Mouse (Mus musculus) retina, adult 2 months (tissue): ENCODE measurements at regions not wholly inside any gene's neighbourhood (a gene's known extent, or its start where the extent isn't known, plus 50 kb on each side); places are given as distances from the start of the nearest gene placed in this dataset.
"Not testable (repeated sequence)": the region's sequence is repeated elsewhere in the genome, so short reads cannot be mapped to it uniquely, and the experiment has no call there.

Experiments
- DNase-seq: peaks from one replicate; pipeline ENCODE4 v3.0.0-alpha.2; 2012; ENCODE audit warnings: low read depth, low spot score

DNA sequence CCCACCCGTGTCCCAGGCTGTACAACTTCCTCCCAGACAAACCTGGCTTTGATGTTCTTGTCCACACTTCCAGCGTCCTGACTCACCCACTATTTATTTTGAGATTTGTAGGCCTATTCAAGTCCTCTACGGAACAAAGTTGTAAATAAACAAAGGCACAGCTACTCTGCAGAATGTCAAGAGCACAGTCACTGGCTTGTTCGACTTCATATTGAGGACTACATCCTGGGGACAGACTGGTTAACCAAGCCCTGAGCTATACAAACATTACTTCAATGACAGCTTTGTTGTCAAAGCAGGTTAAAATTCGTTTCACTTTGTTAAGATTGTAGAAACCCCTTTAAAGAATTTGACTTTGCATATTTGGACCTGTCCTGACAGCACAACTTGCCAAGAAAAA is 190.3 kb upstream of the Ctso start:
- DNase-seq: no peak

DNA sequence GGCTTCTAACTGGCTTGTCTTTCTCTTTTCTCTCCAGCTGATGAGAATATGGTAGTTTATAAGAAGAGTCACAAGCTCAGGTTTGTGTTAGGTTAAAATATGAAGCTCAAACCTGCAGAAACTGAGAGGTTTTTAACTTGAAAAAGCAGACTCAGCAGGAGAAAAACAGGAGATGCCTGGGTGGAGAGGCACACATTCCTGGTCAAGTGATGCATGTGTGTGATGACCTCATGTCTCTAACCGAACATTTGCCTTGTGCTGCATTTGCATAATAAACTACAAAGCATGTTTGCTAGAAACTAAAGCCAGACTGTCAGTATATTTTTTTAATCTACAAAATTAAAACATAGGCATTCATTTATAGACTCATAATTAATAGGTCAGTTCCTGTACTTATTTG is 182.2 kb upstream of the Ctso start:
- DNase-seq: no peak

DNA sequence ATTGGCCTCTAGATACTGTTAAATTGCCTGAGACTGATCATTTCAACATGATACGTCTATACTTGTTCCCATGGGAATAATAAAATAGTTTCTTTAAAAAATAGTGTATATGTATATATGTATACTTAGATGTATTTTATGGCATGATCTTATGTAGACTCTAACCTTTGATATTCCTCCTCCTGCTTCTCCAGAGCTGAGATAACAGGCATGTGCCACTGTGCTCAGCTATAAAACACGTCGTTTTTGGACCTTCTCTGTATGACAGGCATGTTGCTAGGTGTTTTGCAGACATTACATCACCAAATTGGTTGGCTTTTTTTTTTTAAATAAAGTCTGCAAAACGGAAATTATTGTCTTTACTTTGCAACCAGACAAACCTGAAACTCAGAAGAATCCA is 179.4 kb upstream of the Ctso start:
- DNase-seq: no peak

GRCm38 (mm10) chr3:81760383-81760782 is 172.0 kb upstream of the Ctso start:
- DNase-seq: no peak

DNA sequence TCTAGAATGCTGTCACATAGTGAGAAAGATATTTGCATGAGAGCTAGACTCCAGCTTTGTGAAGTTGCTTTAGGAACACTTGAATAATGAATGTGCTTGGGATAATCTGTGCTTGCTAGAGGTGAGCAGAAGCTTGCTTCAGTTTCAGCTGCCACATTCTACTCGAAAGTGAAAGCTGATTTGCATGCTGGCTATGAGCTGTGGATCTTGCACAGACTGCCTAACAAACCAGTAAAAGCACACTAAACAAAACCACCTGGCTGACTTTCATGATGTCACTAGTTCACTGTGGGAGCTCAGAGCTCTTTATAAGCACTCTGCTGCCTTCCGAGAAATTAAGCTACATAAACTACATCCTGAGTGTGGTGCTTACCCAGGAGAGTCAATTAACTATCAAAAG is 171.5 kb upstream of the Ctso start:
- DNase-seq: no peak

- DNase-seq: no peak
Observed at GRCm38 (mm10) chr3:81771812-81772211, 160.6 kb upstream of the Ctso start.

DNA sequence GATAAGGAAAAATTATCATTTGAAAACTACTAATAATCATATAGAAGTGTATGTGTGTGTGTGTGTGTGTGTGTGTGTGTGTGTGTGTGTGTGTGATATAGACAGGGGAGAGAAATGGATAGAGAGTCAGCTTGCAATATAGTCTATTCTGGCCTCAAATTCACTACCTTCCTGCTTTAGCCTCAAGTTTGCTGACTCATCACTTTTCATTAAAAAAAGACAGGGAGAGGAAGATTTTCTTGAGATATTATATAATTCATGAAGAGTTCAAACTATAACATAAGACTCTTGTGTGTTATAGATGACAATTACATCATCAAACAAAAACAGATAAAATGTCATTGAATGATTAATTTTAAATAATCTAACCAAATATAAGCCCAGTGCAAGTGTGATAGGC is 159.4 kb upstream of the Ctso start:
- DNase-seq: no peak

GRCm38 (mm10) chr3:81782081-81782480 is 150.3 kb upstream of the Ctso start:
- no peak for DNase-seq

- DNase-seq: peak; percentile 13
Observed at GRCm38 (mm10) chr3:81782921-81783541, 149.4 kb upstream of the Ctso start.

DNA sequence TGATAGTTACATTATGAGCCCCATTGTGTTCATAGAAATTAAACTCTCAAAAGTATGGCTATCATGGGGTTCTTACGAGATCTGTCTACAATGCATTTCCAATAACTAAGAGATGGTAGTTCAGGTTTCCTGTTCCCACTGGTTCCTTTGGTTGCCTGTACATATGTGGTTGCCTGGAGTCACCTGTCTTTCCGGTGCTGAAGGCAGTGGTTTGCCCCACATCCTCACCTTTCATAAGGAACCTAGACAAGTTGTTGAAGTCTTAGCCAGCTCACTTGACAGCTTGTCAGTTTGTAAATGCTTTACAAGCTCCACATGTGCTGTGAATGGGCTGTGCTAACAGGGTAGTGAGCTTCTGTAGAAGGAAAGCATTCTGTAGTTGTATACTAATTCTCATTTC is 143.5 kb upstream of the Ctso start:
- DNase-seq: no peak

- no peak for DNase-seq
Observed at GRCm38 (mm10) chr3:81789664-81790063, 142.7 kb upstream of the Ctso start.

DNA sequence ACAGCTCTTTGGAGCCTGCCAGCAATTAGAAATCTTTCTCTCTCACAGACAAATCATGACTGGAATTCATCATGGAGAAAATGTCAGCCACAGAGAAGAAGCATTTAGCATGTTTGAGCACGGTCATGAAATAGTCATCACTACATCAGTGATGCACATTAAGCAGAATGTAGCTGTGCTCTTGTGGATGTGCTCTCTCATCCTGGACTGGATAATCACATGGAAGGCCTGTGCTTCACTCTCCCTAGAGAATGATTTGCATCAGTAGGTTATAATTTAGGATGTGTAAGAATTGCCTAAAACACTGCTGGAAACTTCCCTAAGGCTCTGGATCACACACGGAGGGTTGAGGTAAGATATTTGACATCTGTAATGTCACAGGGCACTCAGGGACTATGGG is 130.3 kb upstream of the Ctso start:
- no peak for DNase-seq

GRCm38 (mm10) chr3:81805745-81806144 is 126.7 kb upstream of the Ctso start:
- no peak for DNase-seq

GRCm38 (mm10) chr3:81809604-81810003 is 122.8 kb upstream of the Ctso start:
- DNase-seq: no peak

DNA sequence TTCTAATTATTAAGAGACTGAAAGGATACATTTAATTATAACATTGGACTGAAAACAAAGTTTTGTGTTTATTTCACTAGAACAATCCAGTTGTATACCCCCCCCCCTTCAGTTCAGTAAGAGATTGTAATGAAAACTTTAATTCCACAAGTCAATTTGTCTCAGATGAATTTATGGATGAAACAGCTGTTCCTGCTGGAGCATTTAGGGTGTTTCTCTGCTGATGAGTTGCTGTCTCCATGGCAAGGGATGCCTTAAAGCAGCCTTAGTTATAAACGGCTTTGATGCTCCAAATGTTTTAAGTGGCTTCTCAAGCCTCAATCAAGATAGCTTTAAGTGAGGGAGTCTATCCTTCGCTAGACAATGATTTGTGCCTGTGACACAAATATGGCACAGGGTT is 112.1 kb upstream of the Ctso start:
- no peak for DNase-seq

DNA sequence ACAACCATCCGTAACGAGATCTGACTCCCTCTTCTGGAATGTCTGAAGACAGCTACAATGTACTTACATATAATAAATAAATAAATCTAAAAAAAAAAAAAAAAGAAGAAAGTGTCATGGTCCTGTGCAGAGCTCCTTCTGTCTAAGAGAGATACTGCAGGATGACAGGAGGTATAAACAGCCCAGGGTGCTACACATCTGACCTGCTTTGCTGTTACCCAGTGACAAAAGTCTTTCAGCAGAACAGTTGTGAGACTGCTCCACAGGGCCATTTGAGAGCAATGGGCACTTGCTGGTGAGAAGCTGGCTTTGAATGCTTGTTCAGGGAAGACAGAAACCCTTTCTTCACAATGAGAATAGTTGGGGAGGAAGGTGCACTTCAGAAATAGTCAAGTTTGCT is 102.9 kb upstream of the Ctso start:
- DNase-seq: no peak

- DNase-seq: no peak
Observed at GRCm38 (mm10) chr3:81829966-81830599, 102.3 kb upstream of the Ctso start.

DNA sequence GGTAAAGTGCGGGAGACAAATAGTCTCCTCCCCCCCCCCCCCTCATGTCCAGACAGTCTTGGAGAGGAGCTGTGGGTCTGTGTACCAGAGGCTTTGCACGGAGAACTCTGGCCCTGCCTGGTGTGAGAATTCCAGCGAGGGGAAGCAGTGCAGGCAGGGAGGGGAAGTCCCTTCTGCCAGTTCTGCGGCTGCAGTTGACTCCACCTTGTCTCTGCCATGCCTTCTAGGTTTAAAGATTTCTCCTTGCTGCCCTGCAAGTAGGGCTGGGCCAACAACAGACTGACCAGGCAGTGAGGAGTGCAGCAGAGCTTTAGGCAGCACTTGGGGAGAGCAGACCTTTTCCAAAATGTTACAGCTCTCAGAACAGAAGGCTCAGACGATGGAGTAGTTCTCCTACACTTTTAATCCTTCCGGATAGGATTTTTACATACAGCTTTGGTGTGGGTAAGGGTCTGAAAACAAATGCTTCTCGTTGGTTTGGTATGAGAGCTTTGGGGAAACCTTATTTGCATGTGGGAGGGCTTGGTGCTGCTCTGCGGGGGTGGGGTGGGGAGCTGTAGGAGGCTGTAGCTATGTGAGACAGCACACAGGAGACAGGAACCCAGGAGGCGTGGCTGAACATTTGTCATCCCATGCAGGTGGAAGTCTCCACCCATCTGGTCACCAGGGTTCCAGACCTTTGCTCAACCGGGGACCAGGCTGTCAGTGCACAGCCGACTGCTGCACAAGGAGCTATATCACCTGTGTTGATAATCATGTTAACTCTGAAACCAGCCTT is 96.8 kb upstream of the Ctso start:
- DNase-seq: no peak

GRCm38 (mm10) chr3:81836478-81836877 is 95.9 kb upstream of the Ctso start:
- DNase-seq: no peak

- not testable (repeated sequence) for DNase-seq
Observed at GRCm38 (mm10) chr3:81838121-81838520, 94.3 kb upstream of the Ctso start.

- no peak for DNase-seq
Observed at GRCm38 (mm10) chr3:81864487-81864886, 67.9 kb upstream of the Ctso start.
